9 mouse cellular contexts compared by ENCODE assay signal in the genomic region with DNA sequence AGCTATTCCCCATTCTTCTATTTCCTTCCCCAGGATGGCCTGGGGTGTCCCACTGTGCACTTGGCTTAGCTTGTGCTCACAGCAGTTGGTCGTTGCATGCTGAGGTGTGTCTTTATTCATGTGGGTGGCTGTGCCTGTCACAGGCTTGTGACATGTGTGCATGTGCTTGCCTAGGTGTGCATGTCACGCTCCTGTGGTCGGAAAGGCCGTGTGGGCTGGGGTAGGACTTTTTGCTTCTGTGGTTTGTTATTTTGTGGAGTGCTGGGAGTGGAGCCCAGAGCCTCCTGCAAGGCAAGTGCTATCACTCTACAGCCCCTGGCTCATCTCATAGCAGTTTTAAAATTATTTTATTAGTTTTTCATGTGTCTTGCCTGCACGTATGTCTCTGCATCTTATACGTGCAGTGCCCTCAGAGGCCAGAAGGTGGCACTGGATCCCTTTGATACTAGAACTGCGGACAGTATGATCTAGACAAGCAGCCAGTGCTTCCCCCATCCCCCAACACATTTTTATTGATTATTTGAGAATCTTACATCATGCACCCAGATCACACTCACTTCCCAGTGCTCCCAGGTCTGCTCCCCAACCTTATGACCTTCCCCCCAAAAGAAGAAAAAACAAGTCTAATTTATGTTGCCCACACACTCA. TPM values are rescaled to one million over a fixed set of nuclear protein-coding genes. Genes with fewer than 3 reads are reported as not detected.
DNase-seq lines count a peak whose midpoint lies in the region; ATAC-seq lines count a peak whose summit lies in the region.
"Had no signal": no experiment of that assay in that cellular context is flagged by ENCODE, and none has a peak within 500 bp of the region (broad histone marks: within the 10 kb centered on the region; RNA-seq: fewer than 3 reads in every experiment).

No protein-coding gene starts in this region.

- DNase-seq in right cerebral cortex, adult 18-20 months: peak; percentile 42
- DNase-seq in right cerebral cortex, postnatal 25 days: no peak
- peak; percentile 61 for DNase-seq in adipocyte (ENCODE audit: low spot score)
- peak; percentile 83 for DNase-seq in embryo, embryonic 10 days (ENCODE audit: low spot score)
- DNase-seq in hindbrain, embryonic 14.5 days (ENCODE audit: low spot score): peak; percentile 77
- peak; percentile 75 for DNase-seq in left cerebral cortex, postnatal 4 days
- DNase-seq in yolk sac, embryonic 10.5 days (ENCODE audit: low spot score): peak; percentile 52

- H3K9ac ChIP-seq in hindbrain, embryonic 14.5 days: no peak overlapping the region
- H3K9ac ChIP-seq: hindbrain, embryonic 15.5 days had no signal

- WGBS in hindbrain, embryonic 14.5 days: 51% methylated on average over 7 of the region's 7 CpGs

- H3K36me3 ChIP-seq in hindbrain, embryonic 14.5 days (replicated peaks; ENCODE audit: control insufficient read depth, insufficient read depth): no peaks in the 10 kb centered on the region
- H3K36me3 ChIP-seq: hindbrain, embryonic 15.5 days had no signal

- H3K4me3 ChIP-seq in hindbrain, embryonic 14.5 days (replicated peaks; ENCODE audit: low read length): no peak overlapping the region
- H3K4me3 ChIP-seq: hindbrain, embryonic 15.5 days had no signal

- no peak for ATAC-seq in hindbrain, embryonic 14.5 days (ENCODE audit: low FRiP score)
- ATAC-seq in neutrophil, adult 5-6 weeks (ENCODE audit: extremely low read depth, insufficient number of reproducible peaks, low FRiP score, poor library complexity, severe bottlenecking): peak; percentile 40; the same call in 1 of the 2 replicates

- H3K4me2 ChIP-seq in hindbrain, embryonic 14.5 days (replicated peaks): no peak overlapping the region
- H3K4me2 ChIP-seq: hindbrain, embryonic 15.5 days had no signal

- H3K9me3 ChIP-seq in hindbrain, embryonic 14.5 days (ENCODE audit: control insufficient read depth, low read length): no peaks in the 10 kb centered on the region
- H3K9me3 ChIP-seq: hindbrain, embryonic 15.5 days had no signal

- no peaks in the 10 kb centered on the region for H3K27me3 ChIP-seq in hindbrain, embryonic 14.5 days (ENCODE audit: control insufficient read depth, insufficient read depth, low read length)
- H3K27me3 ChIP-seq: hindbrain, embryonic 15.5 days had no signal

- H3K4me1 ChIP-seq in hindbrain, embryonic 14.5 days (replicated peaks; ENCODE audit: control insufficient read depth, insufficient read depth, low read length): peaks cover 3% of the 10 kb centered on the region; the same call in 1 of the 2 replicates

- H3K27ac ChIP-seq in hindbrain, embryonic 14.5 days: no peak overlapping the region
- H3K27ac ChIP-seq: hindbrain, embryonic 15.5 days had no signal

- intact Hi-C loops in left cerebral cortex, postnatal 4 days (cut with DNase I): loop anchor here (10.0 kb wide), 1 partner anchor 509 kb away; no protein-coding TSS in a partner anchor

RNA-seq across cellular contexts. Expression of a gene that starts 49.4 kb away (rescaled TPM):
- polyA plus RNA-seq in hindbrain, embryonic 14.5 days (2014; fragmentation: Nextera tagmentation; extraction: Ambion mirVana): 14.2 and 20.0 TPM in 2 replicates
- 10 to 100 TPM; 15.4 to 17.4 TPM for total RNA-seq in left cerebral cortex, postnatal 4 days (2021)
- total RNA-seq in neutrophil, adult 5-6 weeks (2017): 147 and 156 TPM in 2 replicates
